Mouse (Mus musculus): Measurements from ENCODE around the gene Ldlrap1.

Gene Ldlrap1

DNA sequence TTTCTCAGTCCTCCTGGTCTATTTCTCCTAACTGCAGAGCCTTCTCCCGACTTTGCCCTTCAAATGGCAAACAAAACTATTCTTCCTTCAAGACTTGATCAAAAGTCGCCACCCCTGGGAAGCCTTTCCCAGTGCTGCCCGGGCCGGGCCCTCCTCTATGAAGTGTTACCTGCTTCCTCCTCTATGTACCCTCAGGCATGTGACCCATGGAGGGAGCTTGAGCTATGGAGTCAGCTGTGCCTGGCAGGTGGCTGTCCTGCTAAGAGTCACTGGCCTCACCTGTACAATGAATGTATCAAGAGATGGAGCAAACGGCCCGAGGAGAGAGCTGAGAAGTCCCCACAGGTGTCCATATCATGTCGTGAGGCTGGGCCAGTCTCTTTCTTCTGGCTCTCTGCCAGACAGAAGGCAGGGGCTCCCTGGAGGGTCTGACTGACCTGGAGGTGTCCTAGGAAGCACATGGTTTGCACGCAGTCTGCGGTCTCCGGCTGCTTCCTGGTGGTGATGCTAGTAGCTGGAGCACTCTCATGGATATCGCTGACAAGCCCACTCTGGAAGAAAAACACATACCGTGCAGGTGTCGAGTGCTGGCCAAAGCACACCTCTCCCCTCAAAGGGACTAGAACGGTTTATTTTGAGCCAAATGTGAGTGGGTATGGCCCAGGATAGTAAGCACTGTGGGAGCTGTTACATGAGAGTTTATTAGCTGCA, 7.6 kb upstream of the Ldlrap1 start:
- no peak for DNase-seq (ENCODE audit: low spot score)

DNA sequence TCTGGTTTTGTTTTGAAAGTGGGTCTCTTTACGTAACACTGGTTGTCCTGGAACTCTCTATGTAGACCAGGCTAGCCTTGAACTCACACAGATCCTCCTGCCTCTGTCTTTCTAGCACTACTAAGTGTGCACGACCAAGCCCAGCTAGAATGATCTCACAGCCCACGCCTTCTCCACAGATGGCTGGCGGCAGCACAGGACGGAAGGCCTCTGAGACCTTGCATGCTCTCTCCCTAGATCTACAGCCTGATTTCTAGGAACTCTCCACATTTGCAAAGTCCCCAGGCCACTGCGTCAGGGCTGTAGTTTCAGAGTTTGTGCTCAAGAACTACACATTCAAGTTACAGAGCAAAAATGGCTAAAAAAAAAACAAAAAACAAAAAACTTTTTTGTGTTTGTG, 6.3 kb upstream of the Ldlrap1 start:
- no peak for DNase-seq (ENCODE audit: low spot score)

DNA sequence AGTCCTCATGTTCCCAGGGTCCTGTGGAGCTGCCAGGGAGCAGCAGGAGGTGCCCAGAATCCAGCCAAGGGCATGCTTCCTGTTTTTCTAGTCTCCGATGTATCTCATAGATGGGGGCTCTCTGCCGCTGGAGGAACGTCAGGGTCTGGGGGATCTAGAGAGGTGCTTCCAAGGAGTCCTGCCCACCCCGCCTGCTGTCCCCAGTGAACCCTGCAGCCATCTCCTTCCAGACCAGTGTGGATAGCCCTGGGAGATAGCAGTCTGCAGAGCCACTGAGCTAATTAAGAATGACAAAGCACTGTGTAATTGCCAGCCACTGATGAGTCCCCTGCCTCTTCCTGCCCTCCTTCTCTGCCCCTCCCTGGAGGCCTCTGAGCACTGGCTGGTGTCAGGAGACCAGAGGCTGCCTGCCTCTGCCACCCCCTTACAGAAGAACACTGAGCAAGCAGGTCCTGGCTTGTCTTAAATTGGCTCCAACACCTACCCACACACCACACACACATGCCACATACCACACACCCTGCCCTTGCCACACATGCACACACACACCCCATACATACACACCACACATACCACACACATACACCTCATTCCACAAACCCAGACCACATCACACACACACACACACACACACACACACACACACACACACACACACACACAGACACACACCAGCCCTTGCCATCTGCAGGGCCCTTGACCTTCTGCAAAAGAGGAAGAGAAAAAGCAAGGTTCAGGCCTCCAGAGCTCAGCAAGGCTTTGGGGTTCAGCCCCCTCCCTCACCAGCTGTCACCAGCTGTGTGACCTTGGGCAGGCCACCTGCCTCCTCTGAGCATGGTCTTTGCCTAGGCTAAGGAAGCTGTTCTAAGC, 5.2 kb upstream of the Ldlrap1 start:
- no peak for DNase-seq (ENCODE audit: low spot score)

DNA sequence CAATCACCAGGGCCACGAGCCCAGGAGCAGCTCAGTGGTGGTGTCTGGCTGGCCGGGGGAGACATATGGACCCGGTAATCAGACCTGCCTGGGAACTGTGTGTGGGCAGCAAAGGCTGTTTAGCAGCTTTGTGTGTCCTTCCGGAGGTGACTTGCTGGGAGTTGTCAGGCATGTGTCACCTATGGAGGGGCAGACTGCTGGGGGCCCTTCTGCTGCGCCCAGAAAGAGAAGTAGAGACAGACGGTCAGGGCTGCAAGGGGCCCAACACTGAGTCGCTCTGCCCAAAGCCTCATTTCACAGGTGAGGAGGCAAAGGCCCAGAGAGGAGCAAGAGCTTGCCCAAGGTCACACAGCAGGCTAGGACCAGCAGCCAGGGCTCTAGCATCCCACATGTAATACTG, 2.1 kb upstream of the Ldlrap1 start:
- no peak for DNase-seq (ENCODE audit: low spot score)

DNA sequence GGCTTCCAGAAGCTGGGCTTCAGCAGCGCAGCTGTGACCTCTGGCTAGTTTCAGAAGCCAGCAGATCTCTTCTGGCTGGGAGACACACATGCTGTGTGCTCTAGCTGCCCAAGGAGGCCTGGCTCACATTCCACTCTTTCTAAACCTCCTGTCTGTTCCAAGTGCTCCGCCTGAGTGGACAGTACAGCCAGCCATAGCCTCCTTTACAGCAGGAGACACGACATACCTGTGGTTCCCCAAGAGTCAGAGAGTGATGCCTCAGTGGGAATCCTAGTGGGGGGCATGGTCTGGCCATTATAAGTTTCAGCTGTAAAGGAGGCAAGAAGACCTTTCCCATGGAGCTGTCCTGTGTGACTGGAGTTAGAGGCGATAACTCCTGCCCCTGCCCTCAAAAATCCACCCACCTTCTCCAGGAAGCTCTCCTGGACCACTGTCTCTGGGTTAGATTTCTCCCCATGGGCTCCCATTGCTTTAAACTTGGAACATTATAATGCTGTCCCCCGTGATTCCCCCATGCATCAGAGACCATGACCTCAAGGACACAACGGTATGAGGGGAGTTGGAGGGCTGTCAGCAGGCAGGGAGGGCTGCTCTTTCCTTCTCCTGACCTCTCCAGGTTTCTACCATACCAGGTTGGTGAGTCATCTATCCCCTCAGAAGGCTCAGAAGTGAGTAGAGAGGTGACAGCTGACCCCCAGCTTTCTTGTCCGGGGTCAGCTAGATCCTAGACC, 1.4 kb upstream of the Ldlrap1 start:
- DNase-seq (ENCODE audit: low spot score): no peak

DNA sequence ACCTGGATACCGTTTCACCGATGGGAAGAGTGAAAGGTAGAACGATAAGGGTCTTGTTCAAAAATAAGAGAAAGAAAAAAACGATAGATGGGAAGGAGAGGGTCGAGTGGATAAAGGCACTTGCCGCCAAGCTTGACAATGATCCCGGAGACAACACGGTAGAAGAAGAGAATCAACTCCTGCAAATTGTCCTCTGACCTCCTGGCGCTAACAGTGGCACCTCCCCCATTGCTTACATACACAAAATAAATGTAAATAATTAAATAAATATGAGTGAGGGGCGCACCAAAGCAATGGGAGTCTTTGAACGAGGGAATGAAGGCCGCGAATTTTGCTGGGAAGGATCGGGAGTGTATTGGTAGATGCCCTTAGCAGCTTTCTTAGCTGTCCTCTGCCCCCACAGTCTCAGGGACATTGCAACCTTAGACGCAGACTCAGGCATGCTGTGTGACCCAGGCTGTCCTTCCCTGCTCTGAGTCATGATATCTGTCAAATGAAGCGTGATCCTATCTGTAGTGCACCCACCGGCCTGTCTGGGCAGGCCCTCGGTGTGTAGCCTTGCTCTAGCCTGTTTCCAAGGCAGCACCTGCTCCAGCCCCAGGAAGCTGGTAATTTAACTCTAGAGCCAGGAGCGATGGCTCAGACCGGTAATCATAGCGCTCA, 533 bp upstream of the Ldlrap1 start:
- DNase-seq (ENCODE audit: low spot score): no peak

DNA sequence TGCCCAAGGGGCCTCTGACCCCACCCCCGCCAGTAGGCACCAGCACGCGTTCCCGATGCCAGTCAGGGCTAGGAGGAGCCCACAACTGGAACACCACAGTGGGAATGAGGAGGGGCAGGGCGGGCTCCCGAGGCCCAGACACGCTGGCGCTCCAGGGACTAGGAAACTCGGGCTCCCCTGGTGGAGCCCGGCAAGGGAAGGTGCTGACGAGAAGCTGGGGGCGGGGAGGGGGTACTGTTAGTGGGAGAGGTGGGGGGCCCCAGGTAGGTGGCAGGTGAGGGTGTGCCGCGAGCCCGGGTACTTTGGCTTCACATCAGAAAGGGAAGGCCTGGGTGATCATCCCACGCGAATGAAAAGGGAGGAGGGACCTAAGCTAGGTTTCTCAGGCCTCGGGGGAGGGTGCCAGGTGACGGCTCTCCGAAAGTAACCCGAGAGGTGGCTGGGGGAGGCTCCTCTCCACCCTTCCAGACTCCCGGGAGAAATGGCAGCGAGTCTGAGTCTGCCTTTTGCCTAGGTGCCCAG, 859 bp downstream of the Ldlrap1 start:
- DNase-seq (ENCODE audit: low spot score): no peak

DNA sequence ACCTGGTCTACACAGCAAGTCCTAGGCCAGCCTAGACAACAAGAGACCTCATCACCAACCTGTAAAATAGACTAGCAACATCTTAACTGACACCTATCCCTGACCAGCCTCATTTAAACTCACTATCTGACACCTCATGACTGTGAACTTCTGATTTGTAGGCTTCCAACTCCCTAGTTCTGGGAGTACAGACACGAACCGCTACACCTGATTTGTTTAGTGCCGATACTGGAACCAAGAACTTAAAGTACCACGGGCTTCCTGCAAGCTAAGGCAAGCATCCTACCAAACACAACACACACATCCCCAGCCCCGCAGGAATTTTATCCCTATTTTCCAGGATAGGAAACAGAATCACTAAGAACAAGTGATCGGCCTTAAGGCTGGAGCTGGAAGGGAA, 1.5 kb downstream of the Ldlrap1 start:
- DNase-seq (ENCODE audit: low spot score): no peak

DNA sequence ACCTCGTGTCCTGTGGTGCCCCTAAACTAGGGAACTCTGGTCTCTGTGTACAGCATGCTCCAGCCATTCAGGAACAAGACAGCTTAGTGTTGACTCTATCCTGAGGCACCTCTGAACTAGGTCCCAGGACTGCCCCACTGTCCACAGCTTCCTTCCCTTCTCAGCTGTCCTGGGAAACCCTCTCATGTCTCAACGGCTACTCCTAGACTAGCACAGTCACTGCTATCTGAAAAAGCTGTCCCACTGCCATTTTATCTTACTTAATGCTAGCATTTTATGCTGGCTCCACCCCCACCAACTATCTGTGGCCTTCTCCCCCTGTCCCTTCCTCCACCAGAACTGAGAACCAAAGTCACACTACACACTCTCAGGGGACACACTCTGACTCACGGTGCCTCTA, 3.5 kb downstream of the Ldlrap1 start:
- DNase-seq (ENCODE audit: low spot score): no peak

DNA sequence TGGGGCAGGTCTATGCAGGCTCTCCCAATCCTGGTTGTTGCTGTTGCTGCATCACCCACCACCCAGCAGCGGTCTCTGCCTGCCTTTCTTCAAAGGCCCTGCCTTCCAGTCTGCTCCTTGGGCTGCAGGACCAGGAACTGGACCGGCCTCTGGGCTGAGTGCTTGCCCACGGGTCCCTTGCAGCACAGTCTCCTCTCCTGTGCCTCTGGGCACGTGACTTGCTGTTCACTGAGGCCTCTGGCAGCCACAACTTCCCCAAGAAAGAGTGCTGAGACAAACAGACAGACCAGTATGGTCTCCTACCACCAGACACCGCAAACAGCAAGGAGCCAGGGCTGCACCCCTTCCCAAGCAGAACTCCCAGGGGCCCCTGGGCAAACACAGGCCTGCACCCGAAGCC, 5.5 kb downstream of the Ldlrap1 start:
- no peak for DNase-seq (ENCODE audit: low spot score)

DNA sequence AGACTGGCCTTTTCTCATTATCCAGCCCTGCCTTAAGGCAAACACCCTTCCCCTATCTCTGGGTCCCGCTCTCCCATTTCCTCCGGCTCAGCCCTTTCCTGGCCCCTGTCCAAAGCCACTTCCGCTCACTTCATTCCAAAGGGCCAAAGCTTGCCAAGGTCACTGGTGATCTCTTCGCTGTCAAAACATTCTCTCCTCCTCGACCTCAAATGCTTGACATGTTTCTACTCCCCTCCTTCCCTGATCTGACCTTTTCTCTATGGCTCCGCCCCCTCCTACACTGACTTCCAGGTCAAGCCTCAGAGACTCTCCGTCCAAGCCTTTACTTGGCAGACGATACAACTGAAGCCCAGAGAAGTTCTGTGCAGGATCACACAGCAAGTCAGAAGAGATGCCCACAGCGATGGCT, 7.0 kb downstream of the Ldlrap1 start:
- no peak for DNase-seq (ENCODE audit: low spot score)

DNA sequence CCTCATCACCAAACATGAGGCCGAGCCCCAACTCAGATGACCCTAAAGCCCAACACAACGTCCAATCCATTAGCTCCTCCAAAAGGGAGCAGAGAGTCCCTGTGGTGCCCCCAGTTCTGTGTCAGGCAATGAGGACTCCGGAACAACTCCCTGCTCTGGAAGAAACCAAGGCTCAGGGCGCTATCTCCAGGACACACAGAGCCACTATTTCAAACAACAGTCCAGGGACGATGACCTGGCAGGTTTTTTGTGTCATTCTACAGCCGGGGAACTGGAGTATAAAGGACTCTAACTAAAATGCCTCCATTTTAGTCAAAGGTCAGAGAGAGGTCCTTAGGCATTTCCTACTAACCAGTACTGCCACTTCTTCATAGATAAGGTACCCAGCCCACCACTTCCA, 7.5 kb downstream of the Ldlrap1 start:
- DNase-seq (ENCODE audit: low spot score): no peak

DNA sequence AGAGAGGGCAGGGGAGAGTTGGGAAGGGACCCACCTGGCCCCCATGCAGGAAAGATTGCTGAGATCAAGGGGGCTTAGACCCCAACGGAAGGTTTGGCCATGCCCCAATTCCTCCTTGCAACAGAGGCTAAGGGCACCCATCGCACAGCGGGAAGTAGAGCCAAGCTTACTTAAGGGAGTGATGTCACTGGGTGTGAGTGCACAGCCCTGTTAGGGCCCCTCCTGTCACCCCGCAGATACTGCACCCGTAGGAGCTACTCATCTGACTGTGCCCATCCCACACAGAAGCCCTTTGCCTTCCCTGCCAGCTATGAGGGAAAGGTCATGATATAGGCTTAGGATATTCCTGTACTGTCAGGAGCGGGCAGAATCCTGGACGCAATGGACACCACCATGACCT, 8.3 kb downstream of the Ldlrap1 start:
- DNase-seq (ENCODE audit: low spot score): no peak

DNA sequence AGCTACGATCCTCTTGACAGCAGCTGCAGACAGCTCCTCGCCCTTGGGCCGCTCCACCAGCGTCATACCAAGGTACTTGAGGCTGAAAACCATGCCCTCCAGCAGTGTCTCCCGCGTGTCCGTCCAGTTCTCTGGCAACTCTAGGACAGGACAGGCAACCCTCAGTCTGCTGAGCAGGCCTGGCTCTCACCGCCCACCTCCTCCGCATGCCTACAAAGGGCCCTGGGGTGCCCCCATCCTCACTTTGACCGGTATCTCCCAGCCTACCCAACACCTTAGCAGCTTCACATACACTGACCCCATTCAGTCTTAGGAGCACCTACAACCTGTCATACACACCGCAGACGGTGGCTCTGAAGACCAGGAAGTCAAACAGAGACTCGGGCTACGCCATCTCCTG, 8.9 kb downstream of the Ldlrap1 start:
- no peak for DNase-seq (ENCODE audit: low spot score)

DNA sequence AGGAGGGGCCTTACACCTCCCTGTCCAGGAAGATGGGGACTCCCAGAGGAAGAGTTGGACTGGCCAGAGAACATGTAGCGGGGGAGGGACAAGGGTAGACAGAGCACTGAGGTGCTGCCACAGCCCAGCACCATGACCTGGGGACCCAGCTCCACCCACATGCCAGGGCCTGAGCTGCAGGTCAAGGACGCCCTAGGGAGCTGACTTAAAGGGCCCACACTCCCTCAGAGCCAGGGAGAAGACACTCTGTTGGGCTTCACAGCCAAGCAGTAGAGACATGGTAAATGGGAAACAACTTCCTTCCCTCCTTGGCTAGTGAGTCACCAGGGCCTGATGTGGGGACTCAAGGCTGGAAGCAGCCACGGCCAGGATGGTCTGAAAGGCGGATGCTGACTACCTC, 9.5 kb downstream of the Ldlrap1 start:
- DNase-seq (ENCODE audit: low spot score): no peak

DNA sequence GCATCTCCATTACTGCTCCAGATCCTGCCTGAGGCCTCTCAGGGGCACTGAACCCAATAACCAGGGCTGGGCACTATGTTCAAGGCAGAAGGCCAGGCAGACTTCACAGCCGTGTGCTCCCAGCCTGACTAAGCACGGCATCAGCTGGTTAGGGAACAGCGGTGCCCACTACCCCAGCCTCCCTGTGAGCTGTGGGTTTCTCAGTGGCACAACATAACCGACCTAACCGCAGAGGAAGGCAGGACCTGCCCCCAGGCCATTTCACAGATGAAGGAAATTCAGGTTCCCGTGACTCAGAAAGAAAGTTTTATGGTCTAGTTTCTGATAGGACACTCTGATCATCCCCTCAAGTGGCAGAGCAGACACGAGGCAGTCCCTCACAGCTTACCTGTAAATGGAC, 10.9 kb downstream of the Ldlrap1 start:
- no peak for DNase-seq (ENCODE audit: low spot score)

DNA sequence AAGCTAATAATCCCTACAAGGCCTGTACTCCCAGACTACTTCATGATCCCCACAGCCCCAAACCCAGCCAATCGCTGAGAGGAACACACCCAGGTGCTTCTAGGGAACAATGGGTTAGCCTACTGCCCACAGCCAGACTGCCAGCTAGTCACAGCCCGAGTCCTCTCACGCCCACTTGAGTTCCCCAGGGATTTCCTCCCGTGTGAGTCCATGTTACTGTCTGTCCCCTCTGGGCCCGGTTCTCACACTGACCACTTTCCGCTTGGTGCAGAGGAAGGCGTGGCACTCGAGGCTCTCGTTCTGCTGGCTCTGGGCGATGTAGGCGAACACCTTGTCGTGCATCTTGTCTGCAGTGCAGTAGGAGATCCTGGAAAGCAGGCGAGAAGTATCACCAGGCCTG, 12.9 kb downstream of the Ldlrap1 start:
- no peak for DNase-seq (ENCODE audit: low spot score)

DNA sequence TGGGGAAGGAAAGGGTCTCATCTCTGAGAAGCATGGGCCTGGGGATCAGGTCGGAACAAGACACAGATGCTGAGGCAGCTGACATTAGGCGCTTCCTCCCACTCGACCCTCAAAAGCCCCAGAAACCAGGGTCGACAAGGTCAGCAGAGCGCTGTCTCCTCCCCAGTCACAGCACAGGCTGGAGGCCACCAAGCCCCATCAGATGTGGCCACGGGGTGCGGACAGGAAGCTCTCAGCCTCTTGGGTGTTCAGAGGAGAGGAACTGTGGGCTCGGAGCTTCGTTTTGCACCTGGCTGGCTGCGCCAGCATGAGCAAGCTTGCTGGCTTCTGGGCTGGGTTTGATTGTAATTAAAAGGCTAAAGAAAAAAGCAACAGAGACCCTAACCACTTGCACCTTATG, 13.5 kb downstream of the Ldlrap1 start:
- DNase-seq (ENCODE audit: low spot score): no peak

DNA sequence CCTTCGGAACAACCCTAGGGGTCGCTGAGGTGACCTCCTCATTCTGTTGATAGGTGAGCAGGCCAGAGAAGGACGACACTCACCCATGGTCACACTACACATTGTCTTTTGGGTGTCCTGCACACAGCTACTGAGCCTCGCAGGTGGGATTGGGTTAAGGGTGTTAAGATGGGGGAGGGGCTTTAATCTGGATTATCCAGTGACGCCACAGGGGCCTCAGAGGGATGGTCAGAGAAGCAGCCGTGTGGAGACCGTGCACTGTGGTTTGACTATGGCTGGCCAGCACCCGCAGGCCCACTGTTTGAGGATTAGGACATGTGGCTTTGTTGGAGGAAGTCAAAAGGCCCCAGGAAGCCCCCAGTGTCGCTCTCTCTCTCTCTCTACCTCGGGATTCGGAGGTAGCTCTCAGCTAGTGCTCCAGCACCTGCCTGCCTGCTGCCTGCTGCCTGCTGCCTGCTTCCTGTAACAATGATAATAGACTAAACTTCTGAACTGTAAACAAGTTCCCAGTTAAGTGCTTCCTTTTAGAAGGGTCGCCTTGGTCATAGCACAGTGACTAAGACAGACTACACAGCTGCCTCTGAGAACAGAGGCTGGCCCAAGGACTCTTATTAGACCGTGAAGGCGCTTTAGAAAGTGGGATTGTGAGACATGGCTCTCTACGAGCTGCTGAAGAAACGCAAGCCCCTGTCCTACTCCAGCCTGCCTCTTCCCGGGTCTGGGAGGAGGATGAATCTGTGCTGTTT, 14.1 kb downstream of the Ldlrap1 start:
- no peak for DNase-seq (ENCODE audit: low spot score)

DNA sequence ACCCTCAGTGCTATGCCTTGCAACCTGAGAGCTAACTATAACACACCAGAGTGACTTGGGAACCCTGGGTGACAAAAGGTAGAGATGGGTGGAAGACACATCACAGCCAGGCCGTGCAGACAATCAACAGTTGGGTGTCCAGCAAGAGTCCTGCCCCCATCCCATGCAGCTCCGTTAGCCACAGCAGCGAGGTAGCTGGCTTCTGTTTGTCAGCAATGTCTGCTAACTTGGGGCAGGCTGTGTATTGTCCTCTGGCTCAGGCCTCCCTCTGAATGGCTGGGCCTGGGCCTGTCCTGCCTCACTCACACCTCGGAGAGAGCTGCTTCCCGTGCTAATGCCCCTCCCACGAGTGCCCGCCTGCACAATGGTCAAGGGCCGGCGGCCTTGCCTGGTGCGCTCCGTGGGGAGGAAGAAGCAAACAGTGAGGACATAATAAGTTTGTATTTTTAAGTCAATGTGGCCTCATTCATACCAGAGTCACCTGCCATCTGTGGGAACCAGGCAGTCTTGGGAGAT, 14.9 kb downstream of the Ldlrap1 start:
- DNase-seq (ENCODE audit: low spot score): no peak

DNA sequence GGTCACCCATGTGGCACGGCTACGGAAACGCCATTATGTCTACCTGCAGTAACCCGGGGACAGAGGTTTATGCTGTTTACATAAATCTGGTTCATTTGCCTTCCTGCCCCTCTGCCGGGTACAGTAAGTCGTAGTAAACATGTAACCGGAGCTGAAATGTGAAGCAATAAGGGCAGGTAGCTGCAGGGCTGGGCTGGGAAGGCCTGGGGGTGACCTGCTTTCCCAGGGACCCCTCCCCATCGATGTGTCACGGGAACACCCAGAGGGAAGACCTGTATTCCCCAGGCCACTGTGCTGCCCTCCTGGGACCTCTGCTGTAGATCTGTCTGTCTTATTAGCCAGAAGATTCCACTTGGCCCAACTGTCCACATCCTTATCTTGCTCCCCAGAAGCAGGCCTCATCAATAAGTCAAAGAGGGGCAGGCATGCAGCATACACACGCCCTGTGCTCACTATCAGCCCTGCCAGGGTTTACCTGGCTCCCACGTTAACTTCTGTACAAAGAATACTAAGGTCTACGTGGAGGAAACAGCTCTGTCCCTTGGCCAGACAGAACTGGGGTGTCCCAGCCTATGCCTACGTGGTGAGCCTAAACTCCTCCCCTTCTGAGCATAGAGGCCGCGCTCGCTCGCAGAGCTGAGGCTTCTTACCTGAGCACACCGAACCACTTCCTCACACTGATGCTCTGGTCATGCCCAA, 16.0 kb downstream of the Ldlrap1 start:
- no peak for DNase-seq (ENCODE audit: low spot score)

Measured in layer of hippocampus, adult 9-10 months (tissue).